Mouse (Mus musculus): ENCODE results near the gene Znrf3.

Gene Znrf3

GRCm38 (mm10) chr11:5390969-5391831 lies 53.4 kb downstream of the Znrf3 start:
- DNase-seq (ENCODE audit: low spot score) = no peak

- DNase-seq (ENCODE audit: low spot score) = no peak
Observed at GRCm38 (mm10) chr11:5382652-5383051, 62.0 kb downstream of the Znrf3 start.

DNA sequence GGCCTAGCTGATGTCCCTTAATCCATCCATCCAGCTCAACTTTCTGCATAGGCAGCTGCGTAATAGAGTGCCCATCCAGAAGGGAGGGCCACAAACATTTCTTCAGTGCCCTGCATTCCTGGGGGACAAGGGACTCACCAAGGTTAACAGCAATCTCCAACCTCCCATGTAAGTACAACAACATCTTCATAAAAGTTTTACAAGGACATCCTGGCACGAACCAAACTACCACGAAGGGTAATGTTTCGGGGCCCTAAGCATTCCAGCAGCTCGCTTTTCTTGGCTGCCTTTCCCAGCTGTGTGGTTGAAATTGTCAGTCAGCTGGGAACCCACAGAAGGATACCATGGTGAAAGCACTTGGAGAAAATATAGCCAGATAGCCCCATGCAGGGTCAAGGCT lies 63.4 kb downstream of the Znrf3 start:
- DNase-seq (ENCODE audit: low spot score) = peak; percentile 32

GRCm38 (mm10) chr11:5380275-5380674 lies 64.4 kb downstream of the Znrf3 start:
- DNase-seq (ENCODE audit: low spot score) = peak; percentile 22

GRCm38 (mm10) chr11:5369176-5369575 lies 75.5 kb downstream of the Znrf3 start:
- DNase-seq (ENCODE audit: low spot score) = no peak

DNA sequence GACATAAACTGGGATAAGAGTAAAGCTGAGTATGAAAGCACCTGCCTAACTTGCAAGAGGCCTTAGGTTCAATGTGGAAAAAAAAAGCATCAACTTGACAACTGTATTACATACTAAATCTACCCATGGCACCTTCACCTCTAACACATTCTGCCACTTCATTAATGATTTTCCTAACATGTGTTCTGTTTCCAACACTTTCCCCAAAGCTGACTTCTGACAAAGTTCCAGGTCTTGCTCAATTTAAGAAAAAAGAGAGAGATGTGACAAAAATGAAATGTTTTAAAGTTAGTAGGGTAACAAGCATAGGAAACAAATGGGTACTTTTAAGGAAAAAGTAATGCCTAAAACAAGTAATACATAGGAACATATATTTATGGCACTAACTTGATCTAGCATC lies 76.2 kb downstream of the Znrf3 start:
- DNase-seq (ENCODE audit: low spot score) = peak; percentile 56

DNA sequence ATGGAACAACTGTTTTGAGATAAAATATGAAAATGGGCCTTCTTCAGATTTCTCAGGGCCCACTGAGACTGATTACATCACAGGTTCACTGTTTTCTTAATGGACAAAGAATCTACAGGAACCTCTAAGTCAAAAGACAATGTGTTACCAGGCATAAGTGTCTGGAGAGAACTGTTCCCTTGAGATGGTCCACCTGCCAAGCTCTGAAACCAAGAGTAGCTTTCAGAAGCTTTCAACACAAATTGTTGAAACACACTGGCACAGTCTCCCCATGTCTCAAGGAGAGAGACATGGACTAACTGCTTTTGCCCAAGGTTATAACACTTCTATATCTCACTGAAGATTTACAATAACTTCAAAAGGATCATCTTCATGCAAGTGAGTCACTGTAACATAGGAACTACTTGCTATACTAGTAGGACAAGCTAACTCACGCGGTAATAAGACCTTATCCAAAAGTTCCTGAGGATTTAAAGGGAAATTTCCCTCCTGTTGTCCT lies 89.3 kb downstream of the Znrf3 start:
- DNase-seq (ENCODE audit: low spot score) = peak; percentile 29

DNA sequence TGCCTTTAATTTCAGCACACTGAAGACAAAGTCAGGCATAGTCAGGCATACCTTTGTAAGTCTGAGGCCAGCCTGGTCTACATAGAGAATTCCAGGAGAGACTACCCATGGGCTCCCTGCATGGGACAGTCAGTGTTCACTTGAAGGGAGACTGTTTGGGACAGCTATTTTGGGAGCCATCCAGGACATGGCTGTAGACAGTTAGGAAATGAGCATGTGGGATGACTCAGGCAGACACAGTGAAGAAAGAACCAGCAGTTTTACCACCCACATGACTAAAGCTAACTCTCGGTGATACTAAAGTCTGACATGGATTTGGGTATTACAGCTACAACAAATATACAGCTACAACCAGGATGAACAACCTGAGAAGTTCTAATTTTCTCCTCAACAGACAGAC lies 89.9 kb downstream of the Znrf3 start:
- peak; percentile 74 for DNase-seq (ENCODE audit: low spot score)

GRCm38 (mm10) chr11:5353032-5353431 lies 91.6 kb downstream of the Znrf3 start:
- DNase-seq (ENCODE audit: low spot score) = peak; percentile 5

DNA sequence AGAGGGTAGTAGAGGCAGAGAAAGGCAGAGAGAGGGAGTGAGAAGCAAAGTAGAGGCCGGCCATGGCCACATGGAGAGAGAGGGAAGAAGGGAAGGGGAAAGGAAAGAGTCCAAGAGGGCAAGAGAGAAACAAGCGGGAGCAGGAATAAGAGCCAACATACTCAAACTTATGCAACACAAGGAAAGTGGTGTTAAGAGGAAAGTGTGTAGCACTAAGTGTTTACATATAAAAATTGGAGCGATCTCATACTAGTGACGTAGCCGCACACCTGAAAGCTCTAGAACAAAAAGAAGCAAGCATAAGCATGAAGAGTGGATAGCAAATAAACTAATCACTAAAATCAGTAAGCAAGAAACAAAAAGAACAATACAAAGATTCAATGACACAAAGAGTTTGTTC lies 95.2 kb downstream of the Znrf3 start:
- DNase-seq (ENCODE audit: low spot score) = no peak

GRCm38 (mm10) chr11:5346845-5347640 lies 97.6 kb downstream of the Znrf3 start:
- no peak for DNase-seq (ENCODE audit: low spot score)

- DNase-seq (ENCODE audit: low spot score) = no peak
Observed at GRCm38 (mm10) chr11:5343748-5344147, 100.9 kb downstream of the Znrf3 start.

GRCm38 (mm10) chr11:5339732-5340131 lies 104.9 kb downstream of the Znrf3 start:
- DNase-seq (ENCODE audit: low spot score) = no peak

DNA sequence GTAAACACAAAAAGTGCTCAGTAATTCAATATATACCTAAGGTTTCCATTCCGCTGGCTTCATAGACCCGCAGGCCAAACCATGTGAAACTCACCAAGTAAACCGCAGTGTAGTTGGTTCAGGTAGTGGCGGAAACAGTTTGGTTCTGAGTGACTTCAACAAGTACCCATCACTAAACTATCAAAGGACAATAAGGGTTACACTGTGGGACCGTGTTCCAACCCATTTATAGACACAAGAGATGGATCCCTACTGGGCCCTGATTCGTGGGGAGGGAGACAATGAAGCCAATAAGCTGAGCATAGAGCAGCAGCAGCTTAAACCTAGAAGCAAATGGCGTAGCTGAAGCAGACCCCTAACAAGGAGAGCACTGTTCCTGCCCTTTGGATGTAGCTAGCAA lies 107.8 kb downstream of the Znrf3 start:
- DNase-seq (ENCODE audit: low spot score) = no peak

GRCm38 (mm10) chr11:5336269-5336668 lies 108.4 kb downstream of the Znrf3 start:
- no peak for DNase-seq (ENCODE audit: low spot score)

DNA sequence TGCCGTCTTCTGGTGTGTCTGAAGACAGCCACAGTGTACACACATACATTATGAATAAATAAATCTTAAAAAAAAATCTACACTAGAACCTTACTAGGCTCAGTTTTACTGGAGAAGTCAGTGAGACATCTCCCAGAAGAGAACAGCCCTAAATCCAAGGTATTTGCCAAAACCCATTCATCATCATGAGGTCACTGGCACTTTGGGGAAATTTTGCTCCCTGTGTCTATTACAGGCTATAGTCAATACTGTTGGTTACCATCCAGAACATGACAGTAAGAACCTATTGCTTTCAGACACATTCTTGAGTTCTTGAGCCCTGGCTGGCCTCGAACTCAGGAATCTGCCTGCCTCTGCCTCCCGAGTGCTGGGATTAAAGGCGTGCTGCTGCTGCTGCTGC lies 113.8 kb downstream of the Znrf3 start:
- no peak for DNase-seq (ENCODE audit: low spot score)

- DNase-seq (ENCODE audit: low spot score) = peak; percentile 5
Observed at GRCm38 (mm10) chr11:5327693-5328092, 117.0 kb downstream of the Znrf3 start.

DNA sequence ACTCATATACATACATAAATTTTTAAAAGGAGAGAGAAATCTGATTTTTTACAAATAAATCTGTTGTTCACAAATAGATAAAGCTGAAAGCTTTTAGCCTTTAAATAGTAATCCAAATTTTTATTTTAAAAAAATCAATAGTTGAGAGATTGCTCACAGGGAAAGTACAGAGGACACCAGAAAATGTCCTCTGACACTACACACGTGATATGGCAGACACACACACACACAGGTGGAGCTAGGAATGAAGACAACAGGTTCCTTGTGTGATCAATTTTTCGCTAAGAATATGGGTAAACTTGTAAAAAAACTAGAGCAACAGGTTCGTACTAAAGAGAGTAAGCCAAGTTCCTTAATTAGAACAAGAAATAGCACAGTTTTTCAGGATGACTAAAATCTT lies 118.4 kb downstream of the Znrf3 start:
- DNase-seq (ENCODE audit: low spot score) = no peak

DNA sequence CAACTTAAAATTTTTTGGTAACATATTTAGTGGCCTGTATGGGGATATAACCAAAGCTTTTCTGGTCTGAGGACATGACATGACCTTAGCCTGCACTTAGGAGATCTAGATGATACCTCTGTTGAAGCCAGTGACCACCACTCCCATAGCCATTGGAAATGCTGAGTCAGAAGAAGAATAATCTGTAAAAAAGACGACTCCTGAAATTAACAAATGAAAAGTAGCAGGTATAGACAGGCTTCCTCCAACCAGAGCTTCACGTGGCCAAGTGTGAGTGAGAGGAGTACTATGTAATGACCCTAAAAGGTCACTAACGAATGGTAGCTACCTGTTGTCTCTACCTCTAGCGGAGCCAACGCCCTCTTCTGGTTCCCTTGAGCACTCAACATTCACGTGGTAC lies 119.4 kb downstream of the Znrf3 start:
- DNase-seq (ENCODE audit: low spot score) = no peak

GRCm38 (mm10) chr11:5324296-5324695 lies 120.4 kb downstream of the Znrf3 start:
- DNase-seq (ENCODE audit: low spot score) = no peak

DNA sequence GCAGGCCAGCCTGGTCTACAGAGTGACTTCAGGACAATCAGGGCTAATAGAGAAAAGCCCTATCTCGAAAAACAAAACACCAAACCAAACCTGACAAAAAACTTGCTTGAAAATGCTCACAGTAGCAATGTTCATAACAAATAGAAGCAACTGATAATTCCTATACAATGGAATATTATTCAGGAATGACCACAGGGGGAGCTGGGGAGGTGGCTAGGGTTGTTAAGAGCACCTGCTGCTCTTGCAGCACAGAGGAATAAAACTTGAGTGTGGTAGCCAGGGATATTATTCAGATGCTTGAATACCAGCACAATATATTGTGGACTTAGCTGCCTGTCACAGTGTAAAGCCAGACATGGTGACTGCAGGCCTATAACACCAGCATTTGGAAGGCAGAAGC lies 123.0 kb downstream of the Znrf3 start:
- DNase-seq (ENCODE audit: low spot score) = no peak

GRCm38 (mm10) chr11:5318976-5319375 lies 125.7 kb downstream of the Znrf3 start:
- DNase-seq (ENCODE audit: low spot score) = no peak

Measured in adipocyte (in vitro differentiated cells).